Mouse (Mus musculus): ENCODE data around the gene Slc25a13.

GRCm38 (mm10) chr6:6016931-6017330 lies 200.0 kb downstream of the Slc25a13 start:
- TF ChIP-seq POLR2A (IDR thresholded peaks at IDR 0.05; ENCODE audit: extremely low read depth, insufficient read depth, low read length) (no peak), CTCF (IDR thresholded peaks at IDR 0.05; ENCODE audit: extremely low read depth, insufficient read depth, low read length) (no peak)
